ENCODE assay signal across 23 mouse cellular contexts in genomic region chr5:134967164-134967944, GRCm38 (mm10). TPM values are rescaled to one million over a fixed set of nuclear protein-coding genes. Genes with fewer than 3 reads are reported as not detected.
A peak's percentile ranks its signal among the peaks of the same experiment; 100 is the strongest.
DNase-seq lines count a peak whose midpoint lies in the region; ATAC-seq and TF ChIP-seq lines count a peak whose summit lies in the region.
"Had no signal": no experiment of that assay in that cellular context is flagged by ENCODE, and none has a peak within 500 bp of the region (broad histone marks: within the 10 kb centered on the region; RNA-seq: fewer than 3 reads in every experiment).

No protein-coding gene starts in this region.

- H3K4me2 ChIP-seq in hindbrain, postnatal 0 days (ENCODE audit: low read depth, low read length) = no peak overlapping the region
- H3K4me2 ChIP-seq in lung, postnatal 0 days (replicated peaks; ENCODE audit: low read depth, low read length) = no peak overlapping the region
- no peak overlapping the region for H3K4me2 ChIP-seq in embryonic facial prominence, embryonic 12.5 days (replicated peaks)

- no peak overlapping the region for H3K9ac ChIP-seq in hindbrain, postnatal 0 days (replicated peaks; ENCODE audit: low read length)
- H3K9ac ChIP-seq in lung, postnatal 0 days (replicated peaks; ENCODE audit: low read depth) = no peak overlapping the region
- no peak overlapping the region; the same call in 1 of the 2 replicates for H3K9ac ChIP-seq in embryonic facial prominence, embryonic 12.5 days
- H3K9ac ChIP-seq: heart, embryonic 15.5 days; hindbrain, embryonic 12.5 days had no signal

- no peak for TF ChIP-seq CTCF in hindbrain, postnatal 0 days (IDR thresholded peaks at IDR 0.05; ENCODE audit: low read depth)
- TF ChIP-seq CTCF in lung, postnatal 0 days (IDR thresholded peaks at IDR 0.05) = no peak
- no peak for TF ChIP-seq CTCF in small intestine, adult 2 months (IDR thresholded peaks at IDR 0.05; ENCODE audit: extremely low read depth, insufficient read length, insufficient replicate concordance, low read depth, low read length)

- no peak overlapping the region for H3K4me3 ChIP-seq in hindbrain, embryonic 10.5 days
- H3K4me3 ChIP-seq in hindbrain, postnatal 0 days (ENCODE audit: low read length) = no peak overlapping the region
- no peak overlapping the region for H3K4me3 ChIP-seq in lung, postnatal 0 days (ENCODE audit: low read depth, low read length)
- no peak overlapping the region for H3K4me3 ChIP-seq in embryonic facial prominence, embryonic 12.5 days
- peak overlapping the region; percentile 41 for H3K4me3 ChIP-seq in small intestine, adult 2 months (ENCODE audit: low read depth, low read length)
- H3K4me3 ChIP-seq: heart, embryonic 15.5 days; hindbrain, embryonic 12.5 days had no signal

- no peak for TF ChIP-seq POLR2A in small intestine, adult 2 months (IDR thresholded peaks at IDR 0.05; ENCODE audit: low read depth, low read length)

- peaks cover 30% of the 10 kb centered on the region for H3K4me1 ChIP-seq in hindbrain, embryonic 10.5 days (replicated peaks)
- H3K4me1 ChIP-seq in hindbrain, postnatal 0 days (ENCODE audit: insufficient read depth, low read length) = peaks cover 4% of the 10 kb centered on the region; the same call in 1 of the 2 replicates
- H3K4me1 ChIP-seq in lung, postnatal 0 days (ENCODE audit: insufficient read depth, low read depth, low read length) = no peaks in the 10 kb centered on the region
- H3K4me1 ChIP-seq in embryonic facial prominence, embryonic 12.5 days = 0 out of 2 replicates have a peak, but pooled peaks cover 5% of the 10 kb centered on the region
- peaks cover 29% of the 10 kb centered on the region for H3K4me1 ChIP-seq in small intestine, adult 2 months (ENCODE audit: control insufficient read depth, insufficient read depth, insufficient read length, low read length)

- no peaks in the 10 kb centered on the region for H3K36me3 ChIP-seq in hindbrain, embryonic 10.5 days
- H3K36me3 ChIP-seq in hindbrain, postnatal 0 days (ENCODE audit: insufficient read depth, low read length) = no peaks in the 10 kb centered on the region
- H3K36me3 ChIP-seq in lung, postnatal 0 days (ENCODE audit: insufficient read depth, low read length) = no peaks in the 10 kb centered on the region
- no peaks in the 10 kb centered on the region for H3K36me3 ChIP-seq in embryonic facial prominence, embryonic 12.5 days
- no peaks in the 10 kb centered on the region for H3K36me3 ChIP-seq in small intestine, adult 2 months (ENCODE audit: control insufficient read depth, insufficient read depth, low read length)
- H3K36me3 ChIP-seq: heart, embryonic 15.5 days; hindbrain, embryonic 12.5 days; midbrain, embryonic 10.5 days had no signal

- DNase-seq in hindbrain, embryonic 10.5 days (ENCODE audit: low spot score) = no peak
- no peak for DNase-seq in hindbrain, postnatal 0 days (ENCODE audit: low spot score)
- DNase-seq in lung, postnatal 0 days (ENCODE audit: low spot score) = no peak
- DNase-seq in lung, postnatal 25 days (ENCODE audit: low spot score) = no peak
- DNase-seq in heart, adult 9 months (ENCODE audit: low spot score in 2 of 2) = no peak
- no peak for DNase-seq in gastrocnemius, adult 18-20 months (ENCODE audit: low spot score)
- DNase-seq: heart, adult 11 months; left cerebral cortex, postnatal 4 days; right cerebral cortex, postnatal 25 days had no signal

- no peak for ATAC-seq in hindbrain, postnatal 0 days
- ATAC-seq in lung, postnatal 0 days = peak; percentile 8; the same call in 1 of the 2 replicates
- no peak for ATAC-seq in embryonic facial prominence, embryonic 12.5 days (ENCODE audit: insufficient number of reproducible peaks, insufficient read depth, low FRiP score, low TSS enrichment)
- ATAC-seq: forebrain, embryonic 16.5 days; Patski had no signal

- 71% methylated on average over 20 of the region's 20 CpGs for WGBS in hindbrain, embryonic 10.5 days
- WGBS in hindbrain, postnatal 0 days = 86% methylated on average over 20 of the region's 20 CpGs
- 49% methylated on average over 20 of the region's 20 CpGs for WGBS in lung, postnatal 0 days
- 64% methylated on average over 20 of the region's 20 CpGs for WGBS in embryonic facial prominence, embryonic 12.5 days
- WGBS in small intestine, adult 2 months = 27% methylated on average over 20 of the region's 20 CpGs

- H3K27me3 ChIP-seq in hindbrain, embryonic 10.5 days (ENCODE audit: insufficient read depth, poor library complexity, severe bottlenecking) = peaks cover 20% of the 10 kb centered on the region; the same call in 1 of the 2 replicates
- no peaks in the 10 kb centered on the region for H3K27me3 ChIP-seq in hindbrain, postnatal 0 days (ENCODE audit: insufficient read depth, low read length)
- H3K27me3 ChIP-seq in lung, postnatal 0 days (replicated peaks; ENCODE audit: insufficient read depth, low read length) = no peaks in the 10 kb centered on the region
- no peaks in the 10 kb centered on the region for H3K27me3 ChIP-seq in embryonic facial prominence, embryonic 12.5 days
- H3K27me3 ChIP-seq in small intestine, adult 2 months (ENCODE audit: control insufficient read depth, insufficient read depth, low read length) = no peaks in the 10 kb centered on the region
- H3K27me3 ChIP-seq: Patski had no signal

- H3K27ac ChIP-seq in hindbrain, embryonic 10.5 days = peak overlapping the region; percentile 64; the same call in 1 of the 2 replicates
- H3K27ac ChIP-seq in hindbrain, postnatal 0 days = no peak overlapping the region
- H3K27ac ChIP-seq in lung, postnatal 0 days (ENCODE audit: low read length) = peak overlapping the region; percentile 74
- 0 out of 2 replicates have a peak overlapping the region, but pooled peaks have one; percentile 4 for H3K27ac ChIP-seq in embryonic facial prominence, embryonic 12.5 days
- H3K27ac ChIP-seq in small intestine, adult 2 months (ENCODE audit: insufficient read depth, low read depth, low read length) = peak overlapping the region; percentile 100
- H3K27ac ChIP-seq: heart, embryonic 15.5 days; hindbrain, embryonic 12.5 days; midbrain, embryonic 10.5 days had no signal

- no peaks in the 10 kb centered on the region for H3K9me3 ChIP-seq in hindbrain, embryonic 10.5 days
- no peaks in the 10 kb centered on the region for H3K9me3 ChIP-seq in hindbrain, postnatal 0 days (ENCODE audit: low read length)
- no peaks in the 10 kb centered on the region for H3K9me3 ChIP-seq in lung, postnatal 0 days (ENCODE audit: low read length)
- no peaks in the 10 kb centered on the region for H3K9me3 ChIP-seq in embryonic facial prominence, embryonic 12.5 days
- H3K9me3 ChIP-seq: heart, embryonic 15.5 days; hindbrain, embryonic 12.5 days; midbrain, embryonic 10.5 days had no signal

- TF ChIP-seq EP300 in lung, postnatal 0 days (IDR thresholded peaks at IDR 0.05) = no peak

RNA-seq across cellular contexts. Expression of gene Cldn3, which starts 18.7 kb away (rescaled TPM):
- polyA plus RNA-seq in hindbrain, embryonic 10.5 days (2016; fragmentation: Nextera tagmentation; extraction: Ambion mirVana) = 7.9 and 16.3 TPM in 2 replicates
- 3.6 and 10.5 TPM in 2 replicates for total RNA-seq in hindbrain, postnatal 0 days (2014; rRNA removed)
- 4.7 and 5.9 TPM in 2 replicates for polyA plus RNA-seq in hindbrain, postnatal 0 days (2015; fragmentation: Nextera tagmentation; extraction: Ambion mirVana)
- 547 and 583 TPM in 2 replicates for polyA plus RNA-seq in lung, postnatal 0 days (2015; fragmentation: Nextera tagmentation; extraction: Ambion mirVana)
- polyA plus RNA-seq in embryonic facial prominence, embryonic 12.5 days (2016; fragmentation: Nextera tagmentation; extraction: Ambion mirVana) = 14.8 and 20.5 TPM in 2 replicates
- 1,043 and 2,448 TPM in 2 replicates for polyA plus RNA-seq in small intestine, adult 2 months (2012; rRNA removed)
- under 1 TPM; 0.18 to 0.36 TPM for total RNA-seq in gastrocnemius, adult 18-20 months (2021)
- total RNA-seq: CH12.LX; gastrocnemius, adult 8-10 months had no signal
- polyA plus RNA-seq: Patski had no signal

RNA-seq across cellular contexts. Expression of gene Cldn4, which starts 20.6 kb away (rescaled TPM):
- 9.9 and 11.0 TPM in 2 replicates for polyA plus RNA-seq in hindbrain, embryonic 10.5 days (2016; fragmentation: Nextera tagmentation; extraction: Ambion mirVana)
- not detected in 2 replicates for total RNA-seq in hindbrain, postnatal 0 days (2014; rRNA removed)
- polyA plus RNA-seq in hindbrain, postnatal 0 days (2015; fragmentation: Nextera tagmentation; extraction: Ambion mirVana) = not detected in 2 replicates
- polyA plus RNA-seq in lung, postnatal 0 days (2015; fragmentation: Nextera tagmentation; extraction: Ambion mirVana) = 28.2 and 29.2 TPM in 2 replicates
- 11.8 and 14.6 TPM in 2 replicates for polyA plus RNA-seq in embryonic facial prominence, embryonic 12.5 days (2016; fragmentation: Nextera tagmentation; extraction: Ambion mirVana)
- 112 and 571 TPM in 2 replicates for polyA plus RNA-seq in small intestine, adult 2 months (2012; rRNA removed)
- total RNA-seq in gastrocnemius, adult 18-20 months (2021) = not detected
- total RNA-seq: gastrocnemius, adult 8-10 months; layer of hippocampus, adult 18-20 months; left cerebral cortex, adult 18-20 months had no signal
- polyA plus RNA-seq: forebrain, embryonic 16.5 days; neural tube, embryonic 14.5 days had no signal

RNA-seq across cellular contexts. Expression of gene Mettl27, which starts 35.2 kb away (rescaled TPM):
- 12.0 and 12.6 TPM in 2 replicates for polyA plus RNA-seq in hindbrain, embryonic 10.5 days (2016; fragmentation: Nextera tagmentation; extraction: Ambion mirVana)
- 8.1 and 10.9 TPM in 2 replicates for total RNA-seq in hindbrain, postnatal 0 days (2014; rRNA removed)
- polyA plus RNA-seq in hindbrain, postnatal 0 days (2015; fragmentation: Nextera tagmentation; extraction: Ambion mirVana) = 8.5 and 11.0 TPM in 2 replicates
- 33.7 and 35.5 TPM in 2 replicates for polyA plus RNA-seq in lung, postnatal 0 days (2015; fragmentation: Nextera tagmentation; extraction: Ambion mirVana)
- 21.7 and 21.8 TPM in 2 replicates for polyA plus RNA-seq in embryonic facial prominence, embryonic 12.5 days (2016; fragmentation: Nextera tagmentation; extraction: Ambion mirVana)
- 8.2 and 21.4 TPM in 2 replicates for polyA plus RNA-seq in small intestine, adult 2 months (2012; rRNA removed)
- total RNA-seq in gastrocnemius, adult 18-20 months (2021) = 1 to 10 TPM; 4.2 to 5.6 TPM

RNA-seq across cellular contexts. Expression of gene Abhd11, which starts 41.6 kb away (rescaled TPM):
- polyA plus RNA-seq in hindbrain, embryonic 10.5 days (2016; fragmentation: Nextera tagmentation; extraction: Ambion mirVana) = 42.2 and 43.6 TPM in 2 replicates
- 60.7 and 72.4 TPM in 2 replicates for total RNA-seq in hindbrain, postnatal 0 days (2014; rRNA removed)
- polyA plus RNA-seq in hindbrain, postnatal 0 days (2015; fragmentation: Nextera tagmentation; extraction: Ambion mirVana) = 81.7 and 83.7 TPM in 2 replicates
- 72.9 and 80.9 TPM in 2 replicates for polyA plus RNA-seq in lung, postnatal 0 days (2015; fragmentation: Nextera tagmentation; extraction: Ambion mirVana)
- polyA plus RNA-seq in embryonic facial prominence, embryonic 12.5 days (2016; fragmentation: Nextera tagmentation; extraction: Ambion mirVana) = 49.8 and 51.9 TPM in 2 replicates
- polyA plus RNA-seq in small intestine, adult 2 months (2012; rRNA removed) = 48.1 and 90.7 TPM in 2 replicates
- total RNA-seq in gastrocnemius, adult 18-20 months (2021) = 10 to 100 TPM; 45.1 to 49.8 TPM

RNA-seq across cellular contexts. Expression of gene Cldn13, which starts 52.0 kb away (rescaled TPM):
- 2.8 and 3.9 TPM in 2 replicates for polyA plus RNA-seq in hindbrain, embryonic 10.5 days (2016; fragmentation: Nextera tagmentation; extraction: Ambion mirVana)
- total RNA-seq in hindbrain, postnatal 0 days (2014; rRNA removed) = not detected in 2 replicates
- not detected in 2 replicates for polyA plus RNA-seq in hindbrain, postnatal 0 days (2015; fragmentation: Nextera tagmentation; extraction: Ambion mirVana)
- 1.2 and 1.6 TPM in 2 replicates for polyA plus RNA-seq in lung, postnatal 0 days (2015; fragmentation: Nextera tagmentation; extraction: Ambion mirVana)
- polyA plus RNA-seq in embryonic facial prominence, embryonic 12.5 days (2016; fragmentation: Nextera tagmentation; extraction: Ambion mirVana) = 2.4 and 2.9 TPM in 2 replicates
- polyA plus RNA-seq in small intestine, adult 2 months (2012; rRNA removed) = not detected in 2 replicates
- total RNA-seq in gastrocnemius, adult 18-20 months (2021) = not detected
- total RNA-seq: CH12.LX; gastrocnemius, adult 8-10 months; layer of hippocampus, adult 18-20 months; left cerebral cortex, adult 18-20 months; left cerebral cortex, postnatal 4 days; liver, adult 2 months had no signal
- polyA plus RNA-seq: forebrain, embryonic 16.5 days; liver, adult 2 months; lung, adult 2 months; Patski had no signal

Comparison
In these comparisons a context has a peak if more than half of its experiments do, and no peak if none do; other contexts are left out.
1. RNA of gene Cldn3, which starts 18.7 kb away (polyA plus RNA-seq): 1,043 to 2,448 TPM in small intestine, adult 2 months and 547 to 583 TPM in lung, postnatal 0 days; 14.8 to 20.5 TPM in embryonic facial prominence, embryonic 12.5 days, 7.9 to 16.3 TPM in hindbrain, embryonic 10.5 days and 4.7 to 5.9 TPM in hindbrain, postnatal 0 days; every median in the first group is over 10 times any median in the second.